Mouse (Mus musculus): Measurements from ENCODE around the gene Ptchd3.

Ptchd3 gene

GRCm38 (mm10) chr11:121829947-121830346 is at the start of gene Ptchd3:
Gene Ptchd3 (plus strand): TSS chr11:121830247.
- DNase-seq (ENCODE audit: extremely low read depth, low read depth, low spot score): no peak

DNA sequence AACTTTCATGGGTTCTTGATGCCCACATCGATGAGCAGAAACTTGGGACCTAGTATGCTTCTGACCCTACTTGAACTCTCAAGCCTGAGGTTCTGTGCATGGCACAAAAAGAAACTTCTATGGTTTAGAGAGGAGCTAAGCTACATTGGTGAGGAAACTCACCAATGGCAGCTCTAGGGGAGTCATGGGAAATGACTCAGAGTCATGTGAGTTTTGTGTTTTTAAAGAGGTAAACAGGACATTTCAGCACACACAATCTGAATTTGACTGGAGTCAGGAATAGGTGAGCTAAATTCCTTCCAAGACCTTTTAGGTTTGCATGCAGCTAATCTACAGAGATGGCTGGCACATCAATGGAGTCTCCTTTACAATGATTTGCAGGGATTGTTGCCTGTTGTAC is 48.2 kb upstream of the Ptchd3 start:
- no peak for DNase-seq (ENCODE audit: extremely low read depth, low read depth, low spot score)

GRCm38 (mm10) chr11:121787456-121787855 is 42.6 kb upstream of the Ptchd3 start:
- no peak for DNase-seq (ENCODE audit: extremely low read depth, low read depth, low spot score)

GRCm38 (mm10) chr11:121789566-121789965 is 40.5 kb upstream of the Ptchd3 start:
- no peak for DNase-seq (ENCODE audit: extremely low read depth, low read depth, low spot score)

DNA sequence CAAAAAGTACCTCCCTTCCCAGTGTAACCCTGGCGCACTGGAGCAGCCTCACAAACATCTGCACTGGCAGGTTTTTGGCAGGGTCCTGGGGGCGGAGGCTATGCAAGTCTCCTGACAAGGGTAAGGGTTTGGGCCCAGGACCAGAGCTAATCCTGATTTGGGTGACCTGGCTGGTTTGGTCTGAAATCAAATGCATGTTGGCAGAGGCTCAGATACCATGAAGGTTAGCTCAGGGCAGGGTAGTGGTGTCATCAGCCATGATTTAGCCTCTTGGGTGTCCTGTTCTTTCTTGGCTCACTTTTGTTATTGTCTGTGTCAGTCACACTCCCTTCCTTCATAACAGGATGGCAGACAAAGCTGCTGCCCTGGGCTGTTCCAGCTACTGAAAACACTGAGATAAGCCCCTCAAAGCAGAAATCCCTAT is 39.4 kb upstream of the Ptchd3 start:
- peak; percentile 93 for DNase-seq (ENCODE audit: extremely low read depth, low read depth, low spot score)

- no peak for DNase-seq (ENCODE audit: extremely low read depth, low read depth, low spot score)
Observed at GRCm38 (mm10) chr11:121791446-121791845, 38.6 kb upstream of the Ptchd3 start.

DNA sequence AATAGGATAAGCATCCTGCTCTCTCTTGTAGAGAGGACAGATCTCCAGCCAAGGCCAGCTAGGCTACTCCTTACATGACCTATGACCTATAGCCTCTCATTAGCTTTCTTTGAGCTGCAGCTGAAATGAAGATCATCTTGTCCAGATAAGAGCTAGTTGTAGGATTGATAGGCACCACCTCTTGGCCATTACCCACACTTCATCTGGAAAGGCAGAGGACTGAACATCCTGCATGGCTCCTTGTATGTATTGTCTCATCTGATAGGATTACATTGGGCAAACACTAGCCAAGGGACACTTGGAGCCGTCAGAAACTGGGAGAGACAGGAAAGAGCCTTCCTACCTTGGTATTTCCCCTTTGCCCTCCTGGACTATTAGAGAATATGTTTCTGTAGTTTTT is 38.1 kb upstream of the Ptchd3 start:
- no peak for DNase-seq (ENCODE audit: extremely low read depth, low read depth, low spot score)

DNA sequence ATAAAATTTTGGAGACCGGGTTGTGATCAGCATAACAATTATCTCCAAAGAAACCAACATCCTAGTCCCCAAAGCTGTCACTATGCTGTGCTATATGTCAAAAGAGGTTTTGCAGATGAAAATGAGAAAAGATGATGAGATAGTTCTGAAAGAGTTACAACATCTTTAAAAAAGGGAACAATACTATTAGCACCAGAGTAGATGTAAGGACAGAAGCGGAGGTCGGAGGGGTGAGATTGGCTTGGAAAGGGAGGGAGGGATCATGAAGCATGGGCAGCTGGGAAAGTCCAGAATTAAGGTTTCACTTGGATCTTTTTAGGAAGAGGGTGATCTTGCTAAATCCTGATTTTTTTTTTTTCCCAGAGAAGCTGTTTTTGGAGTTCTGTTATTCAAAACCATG is 36.5 kb upstream of the Ptchd3 start:
- DNase-seq (ENCODE audit: extremely low read depth, low read depth, low spot score): no peak

DNA sequence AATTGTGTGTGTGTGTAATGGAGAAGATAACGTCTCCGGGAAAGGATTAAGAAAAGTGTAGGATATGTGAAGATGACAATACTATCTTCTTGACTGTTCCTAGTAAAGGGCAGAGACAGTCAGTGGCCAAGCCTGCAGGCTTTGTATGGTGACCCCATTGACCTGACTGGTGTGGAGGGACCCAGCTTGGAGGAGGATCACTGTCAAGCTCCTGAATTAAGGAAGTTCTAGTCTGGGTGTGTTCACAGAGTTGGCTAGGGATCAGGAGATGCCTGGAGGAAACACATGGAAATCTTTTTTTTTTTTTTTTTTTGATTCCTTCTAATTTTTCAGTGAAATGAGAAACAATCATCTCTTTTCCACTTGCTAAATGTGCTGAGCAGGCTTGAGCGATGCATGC is 35.9 kb upstream of the Ptchd3 start:
- no peak for DNase-seq (ENCODE audit: extremely low read depth, low read depth, low spot score)

DNA sequence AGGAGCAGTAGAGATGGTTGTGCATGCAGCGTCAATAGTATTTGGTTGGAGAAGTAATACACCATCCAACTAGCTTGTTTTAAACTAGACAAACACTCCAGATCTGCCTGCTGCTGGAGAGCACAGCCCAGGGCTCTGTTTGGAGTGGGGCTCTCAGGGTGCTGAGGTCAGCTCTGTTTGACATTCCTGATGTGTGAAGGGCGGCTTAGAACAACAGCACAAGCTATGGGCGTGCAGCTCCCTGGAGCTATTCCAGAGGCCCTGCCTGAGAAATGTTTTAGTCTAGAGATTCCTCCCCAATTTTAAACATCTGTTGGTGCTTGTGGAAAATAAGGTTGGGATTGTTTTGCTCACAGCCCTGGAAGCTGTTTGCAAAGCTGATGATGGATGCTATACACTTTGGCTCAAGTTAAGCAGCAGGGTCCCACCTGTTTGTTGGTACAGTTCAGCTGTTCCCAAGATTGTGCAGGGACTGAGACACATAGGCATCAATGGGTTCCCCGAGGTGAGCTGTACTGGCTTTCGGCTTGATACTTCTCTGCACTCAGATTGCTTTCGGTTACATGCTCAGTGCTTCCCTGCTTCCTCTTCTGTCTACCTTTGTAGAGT is 35.4 kb upstream of the Ptchd3 start:
- no peak for DNase-seq (ENCODE audit: extremely low read depth, low read depth, low spot score)

DNA sequence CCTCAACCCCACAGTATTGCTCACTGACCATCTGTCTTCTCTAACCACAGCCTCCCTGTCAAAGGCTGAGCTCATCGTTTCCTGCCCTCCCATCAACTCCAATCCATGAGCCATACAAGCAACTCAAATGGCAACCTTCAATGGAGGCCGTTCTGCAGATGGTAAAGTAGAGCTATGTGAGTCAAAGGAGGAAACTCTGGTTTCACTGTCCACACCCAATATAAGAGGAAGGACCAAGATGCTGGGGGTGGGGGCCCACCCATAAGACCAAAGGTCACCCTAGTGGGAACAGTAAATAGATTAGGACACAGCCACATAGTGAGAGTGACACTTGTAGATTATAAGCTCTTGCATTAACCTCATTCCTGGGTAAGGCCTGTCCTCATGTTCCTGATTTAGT is 34.1 kb upstream of the Ptchd3 start:
- DNase-seq (ENCODE audit: extremely low read depth, low read depth, low spot score): no peak

GRCm38 (mm10) chr11:121798591-121798990 is 31.5 kb upstream of the Ptchd3 start:
- no peak for DNase-seq (ENCODE audit: extremely low read depth, low read depth, low spot score)

GRCm38 (mm10) chr11:121799746-121800299 is 30.2 kb upstream of the Ptchd3 start:
- DNase-seq (ENCODE audit: extremely low read depth, low read depth, low spot score): no peak

DNA sequence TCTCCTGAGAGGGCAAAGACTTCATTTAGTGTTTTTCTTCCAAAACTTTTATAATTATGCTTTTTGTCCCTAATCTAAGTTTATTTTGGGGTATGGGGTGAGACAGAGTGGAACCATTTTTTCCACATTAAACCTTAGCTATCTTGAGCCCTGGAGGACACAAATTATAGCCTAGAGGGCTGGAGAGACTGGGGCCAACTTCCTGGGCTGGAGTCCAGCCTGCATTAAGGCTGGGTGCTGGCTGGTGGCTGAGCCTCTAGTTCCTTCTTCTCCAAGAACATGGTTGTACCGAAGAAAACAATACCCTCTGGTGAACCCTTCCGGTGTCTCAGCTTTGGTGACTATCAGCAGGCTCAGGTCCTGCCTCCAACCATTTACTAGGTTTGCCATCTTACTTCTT is 27.3 kb upstream of the Ptchd3 start:
- no peak for DNase-seq (ENCODE audit: extremely low read depth, low read depth, low spot score)

DNA sequence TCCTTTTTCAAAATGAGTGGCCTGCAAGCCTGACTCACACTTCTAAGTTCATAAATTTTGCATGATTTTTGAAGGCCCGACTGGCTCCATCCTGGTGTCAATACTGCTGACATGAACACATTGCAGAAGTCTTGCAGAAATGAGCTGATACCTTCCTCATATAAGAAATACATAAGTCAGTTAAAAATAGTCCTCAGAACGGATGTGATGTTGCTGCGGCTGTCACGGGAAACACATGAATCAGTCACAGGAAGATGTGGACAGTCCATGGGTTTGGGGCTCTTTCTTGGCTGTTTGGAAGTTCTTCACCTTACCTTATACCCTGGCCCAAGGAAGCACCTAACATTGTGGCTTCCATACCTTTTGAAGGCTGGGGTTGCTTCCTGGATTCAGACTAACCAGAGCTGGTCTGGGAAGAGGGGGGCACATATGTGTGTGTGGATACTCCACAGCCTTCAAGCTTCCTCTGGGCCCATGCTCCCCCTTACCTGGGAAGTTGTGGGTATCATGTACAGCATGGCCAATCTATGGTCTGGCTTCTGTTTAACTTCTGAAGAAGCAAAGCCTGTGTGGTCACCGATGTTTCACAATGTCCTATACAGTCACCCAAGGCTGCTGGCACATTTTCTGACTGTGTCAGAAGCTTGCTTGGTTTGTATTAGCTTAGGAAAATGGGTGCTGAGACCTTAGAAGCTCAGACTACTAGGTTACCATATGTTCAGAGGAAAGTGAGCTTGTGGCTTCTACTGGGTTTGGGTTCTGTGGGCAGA is 25.6 kb upstream of the Ptchd3 start:
- DNase-seq (ENCODE audit: extremely low read depth, low read depth, low spot score): peak; percentile 39

DNA sequence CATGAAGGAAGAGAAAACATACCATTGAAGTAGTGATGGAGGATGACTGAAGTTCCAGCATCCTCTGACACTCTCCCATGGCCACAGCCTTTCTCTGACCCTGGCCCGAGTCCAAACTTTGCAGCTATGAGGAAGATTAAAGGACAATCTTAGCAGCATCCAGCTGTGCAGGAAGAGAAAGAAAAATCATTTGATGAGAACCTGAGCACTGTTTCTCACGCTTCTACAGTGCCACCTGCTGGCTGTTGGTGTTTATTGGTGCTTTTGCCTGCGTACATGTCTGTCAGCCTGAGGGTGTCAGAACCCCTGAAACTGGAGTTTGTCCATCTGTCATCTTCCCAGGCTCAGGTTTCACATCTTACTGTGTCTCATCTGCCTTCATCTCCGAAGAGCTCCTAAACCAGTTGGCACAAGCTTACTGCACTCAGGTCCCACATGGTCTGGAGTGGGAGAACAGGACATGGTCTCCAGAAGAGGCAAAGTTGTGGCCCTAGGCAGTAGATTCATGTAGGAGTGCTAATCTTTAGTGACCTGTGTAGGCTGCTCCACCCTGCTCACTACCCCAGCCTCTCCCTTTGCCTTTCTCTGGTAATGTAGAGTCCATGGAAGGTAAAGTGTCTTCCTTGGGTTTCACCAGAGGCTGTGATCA is 21.7 kb upstream of the Ptchd3 start:
- no peak for DNase-seq (ENCODE audit: extremely low read depth, low read depth, low spot score)

DNA sequence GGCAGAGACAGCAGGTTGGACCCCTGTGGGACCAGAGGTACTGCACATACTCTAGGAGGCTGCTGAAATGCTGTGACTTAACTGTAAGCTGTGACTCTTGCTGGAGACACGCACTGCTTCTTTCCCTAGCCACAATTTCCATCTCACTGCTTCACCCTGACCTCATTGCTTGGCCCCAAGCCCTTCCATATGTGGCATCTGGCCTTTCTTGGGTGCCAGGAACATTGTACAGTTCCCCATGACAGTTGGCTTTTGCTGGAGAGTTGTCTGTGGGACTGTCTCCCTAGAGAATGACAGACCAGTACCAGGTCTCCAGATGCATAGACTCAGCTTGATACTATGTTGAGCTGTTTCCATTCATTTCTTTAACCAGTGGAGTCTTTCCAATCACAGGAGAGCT is 21.2 kb upstream of the Ptchd3 start:
- no peak for DNase-seq (ENCODE audit: extremely low read depth, low read depth, low spot score)

- DNase-seq (ENCODE audit: extremely low read depth, low read depth, low spot score): no peak
Observed at GRCm38 (mm10) chr11:121845923-121846322, 15.9 kb downstream of the Ptchd3 start.

- peak; percentile 64 for DNase-seq (ENCODE audit: extremely low read depth, low read depth, low spot score)
Observed at GRCm38 (mm10) chr11:121847790-121848299, 17.8 kb downstream of the Ptchd3 start.
